Mouse (Mus musculus) cerebellum, adult 2 months (tissue): ENCODE measurements around the gene Hoxa7.

Experiments
- CTCF ChIP-seq: fragments of 200-500 bp; IDR thresholded peaks from 2 replicates; pipeline ENCODE4 v1.5.1; 2011; ENCODE audit warnings: low read depth, mild to moderate bottlenecking, control low read depth, low read length, moderate library complexity, borderline replicate concordance; ENCODE audit not compliant: insufficient read depth
- POLR2A ChIP-seq: fragments of 200-500 bp; IDR thresholded peaks from 2 replicates; pipeline ENCODE4 v1.6.1; 2011; ENCODE audit warnings: low read length, control low read depth, borderline replicate concordance; ENCODE audit not compliant: insufficient read depth

- TF ChIP-seq CTCF (no peak), POLR2A (no peak)
These were observed 15.9 kb upstream of the Hoxa7 start for GRCm38 (mm10) chr6:52237346-52238154.
